Mouse (Mus musculus): ENCODE results near the gene Stoml1.

Gene Stoml1

GRCm38 (mm10) chr9:58276346-58276745 is 23.4 kb downstream of the Stoml1 start:
- no peak for TF ChIP-seq GATA4 (IDR thresholded peaks at IDR 0.05; ENCODE audit: insufficient replicate concordance, low read length)

- no peak for TF ChIP-seq GATA4 (IDR thresholded peaks at IDR 0.05; ENCODE audit: insufficient replicate concordance, low read length)
Observed at GRCm38 (mm10) chr9:58278313-58278712, 25.3 kb downstream of the Stoml1 start.

GRCm38 (mm10) chr9:58278821-58279723 is 26.1 kb downstream of the Stoml1 start:
- no peak for TF ChIP-seq GATA4 (IDR thresholded peaks at IDR 0.05; ENCODE audit: insufficient replicate concordance, low read length)

GRCm38 (mm10) chr9:58279780-58280179 is 26.8 kb downstream of the Stoml1 start:
- no peak for TF ChIP-seq GATA4 (IDR thresholded peaks at IDR 0.05; ENCODE audit: insufficient replicate concordance, low read length)

GRCm38 (mm10) chr9:58280259-58281109 is 27.5 kb downstream of the Stoml1 start:
- TF ChIP-seq GATA4 (IDR thresholded peaks at IDR 0.05; ENCODE audit: insufficient replicate concordance, low read length): no peak

- TF ChIP-seq GATA4 (IDR thresholded peaks at IDR 0.05; ENCODE audit: insufficient replicate concordance, low read length): no peak
Observed at GRCm38 (mm10) chr9:58281597-58281996, 28.6 kb downstream of the Stoml1 start.

- no peak for TF ChIP-seq GATA4 (IDR thresholded peaks at IDR 0.05; ENCODE audit: insufficient replicate concordance, low read length)
Observed at GRCm38 (mm10) chr9:58283431-58283830, 30.5 kb downstream of the Stoml1 start.

GRCm38 (mm10) chr9:58289090-58289489 is 36.1 kb downstream of the Stoml1 start:
- TF ChIP-seq GATA4 (IDR thresholded peaks at IDR 0.05; ENCODE audit: insufficient replicate concordance, low read length): no peak

- TF ChIP-seq GATA4 (IDR thresholded peaks at IDR 0.05; ENCODE audit: insufficient replicate concordance, low read length): no peak
Observed at GRCm38 (mm10) chr9:58289901-58290300, 36.9 kb downstream of the Stoml1 start.

GRCm38 (mm10) chr9:58294527-58294926 is 41.6 kb downstream of the Stoml1 start:
- no peak for TF ChIP-seq GATA4 (IDR thresholded peaks at IDR 0.05; ENCODE audit: insufficient replicate concordance, low read length)

- no peak for TF ChIP-seq GATA4 (IDR thresholded peaks at IDR 0.05; ENCODE audit: insufficient replicate concordance, low read length)
Observed at GRCm38 (mm10) chr9:58295345-58295744, 42.4 kb downstream of the Stoml1 start.

- TF ChIP-seq GATA4 (IDR thresholded peaks at IDR 0.05; ENCODE audit: insufficient replicate concordance, low read length): no peak
Observed at GRCm38 (mm10) chr9:58295766-58296361, 42.9 kb downstream of the Stoml1 start.

GRCm38 (mm10) chr9:58297065-58297464 is 44.1 kb downstream of the Stoml1 start:
- TF ChIP-seq GATA4 (IDR thresholded peaks at IDR 0.05; ENCODE audit: insufficient replicate concordance, low read length): no peak

GRCm38 (mm10) chr9:58297961-58298477 is 45.1 kb downstream of the Stoml1 start:
- no peak for TF ChIP-seq GATA4 (IDR thresholded peaks at IDR 0.05; ENCODE audit: insufficient replicate concordance, low read length)

GRCm38 (mm10) chr9:58299356-58299799 is 46.4 kb downstream of the Stoml1 start:
- no peak for TF ChIP-seq GATA4 (IDR thresholded peaks at IDR 0.05; ENCODE audit: insufficient replicate concordance, low read length)
